Mouse (Mus musculus) lung, postnatal 0 days (tissue): ENCODE data around the gene Ttc30a1. TPM values are rescaled to one million over a fixed set of nuclear protein-coding genes. Genes with fewer than 3 reads are reported as not detected.
A peak's percentile ranks its signal among the peaks of the same experiment; 100 is the strongest.
"Not testable (repeated sequence)": the region's sequence is repeated elsewhere in the genome, so short reads cannot be mapped to it uniquely, and the experiment has no call there.

Experiments used
- ATAC-seq: fragments of 200-750 bp; cut with Nextera tagmentation; 2 replicates; pipeline ENCODE4 v1.8.0; 2017; ENCODE audit warnings: moderate library complexity
- DNase-seq: peaks from one replicate; pipeline ENCODE4 v3.0.0-alpha.2; 2016; ENCODE audit warnings: low spot score
- H3K27ac ChIP-seq: fragments of 300-500 bp; sonication (generic); 2 replicates; pipeline ENCODE4 v1.5.1; 2014; ENCODE audit warnings: antibody characterized with exemption, mild to moderate bottlenecking, low read length, mixed read lengths
- H3K27me3 ChIP-seq: fragments of 300-500 bp; sonication (generic); replicated peaks from 2 replicates; pipeline ENCODE4 v1.6.1; 2014; ENCODE audit warnings: low read length, mixed read lengths; ENCODE audit not compliant: insufficient read depth
- H3K36me3 ChIP-seq: fragments of 300-500 bp; sonication (generic); 2 replicates; pipeline ENCODE4 v1.6.1; 2014; ENCODE audit warnings: low read length, mixed read lengths; ENCODE audit not compliant: insufficient read depth
- H3K4me1 ChIP-seq: fragments of 300-500 bp; sonication (generic); 2 replicates; pipeline ENCODE4 v1.6.1; 2014; ENCODE audit warnings: antibody characterized with exemption, low read depth, low read length, mixed read lengths; ENCODE audit not compliant: insufficient read depth
- H3K4me2 ChIP-seq: fragments of 300-500 bp; sonication (generic); replicated peaks from 2 replicates; pipeline ENCODE4 v1.6.1; 2014; ENCODE audit warnings: low read depth, mild to moderate bottlenecking, low read length, moderate library complexity, mixed read lengths
- H3K4me3 ChIP-seq: fragments of 300-500 bp; sonication (generic); 2 replicates; pipeline ENCODE4 v1.5.1; 2014; ENCODE audit warnings: low read depth, low read length
- H3K9ac ChIP-seq: fragments of 300-500 bp; sonication (generic); replicated peaks from 2 replicates; pipeline ENCODE4 v1.6.1; 2014; ENCODE audit warnings: low read depth, mild to moderate bottlenecking
- H3K9me3 ChIP-seq: fragments of 300-500 bp; sonication (generic); 2 replicates; pipeline ENCODE4 v1.6.1; 2016; ENCODE audit warnings: low read length, mixed read lengths
- CTCF ChIP-seq: IDR thresholded peaks from 2 replicates; pipeline ENCODE4 v1.5.1; 2016; ENCODE audit warnings: antibody characterized with exemption, mild to moderate bottlenecking
- EP300 ChIP-seq: IDR thresholded peaks from 2 replicates; pipeline ENCODE4 v1.6.1; 2016; ENCODE audit warnings: antibody characterized with exemption, mild to moderate bottlenecking, control low read depth
- WGBS: fragments of 180-500 bp; shearing (Covaris S2); extraction: QIAGEN DNeasy Blood & Tissue Kit; methylation state at CpG from one replicate; pipeline ENCODE4 v1.1.7; 2014; 5-methylcytosine and 5-hydroxymethylcytosine counted together
- polyA plus RNA-seq: library from polyadenylated mRNA; unstranded; fragments of >200 nt; fragmentation: Nextera tagmentation; extraction: Ambion mirVana; gene quantifications from 2 replicates; pipeline ENCODE4 v1.2.1, GENCODE M21; 2015

Gene Ttc30a1
- polyA plus RNA-seq, 1 experiment from 2014 or later = 2.8 TPM

DNA sequence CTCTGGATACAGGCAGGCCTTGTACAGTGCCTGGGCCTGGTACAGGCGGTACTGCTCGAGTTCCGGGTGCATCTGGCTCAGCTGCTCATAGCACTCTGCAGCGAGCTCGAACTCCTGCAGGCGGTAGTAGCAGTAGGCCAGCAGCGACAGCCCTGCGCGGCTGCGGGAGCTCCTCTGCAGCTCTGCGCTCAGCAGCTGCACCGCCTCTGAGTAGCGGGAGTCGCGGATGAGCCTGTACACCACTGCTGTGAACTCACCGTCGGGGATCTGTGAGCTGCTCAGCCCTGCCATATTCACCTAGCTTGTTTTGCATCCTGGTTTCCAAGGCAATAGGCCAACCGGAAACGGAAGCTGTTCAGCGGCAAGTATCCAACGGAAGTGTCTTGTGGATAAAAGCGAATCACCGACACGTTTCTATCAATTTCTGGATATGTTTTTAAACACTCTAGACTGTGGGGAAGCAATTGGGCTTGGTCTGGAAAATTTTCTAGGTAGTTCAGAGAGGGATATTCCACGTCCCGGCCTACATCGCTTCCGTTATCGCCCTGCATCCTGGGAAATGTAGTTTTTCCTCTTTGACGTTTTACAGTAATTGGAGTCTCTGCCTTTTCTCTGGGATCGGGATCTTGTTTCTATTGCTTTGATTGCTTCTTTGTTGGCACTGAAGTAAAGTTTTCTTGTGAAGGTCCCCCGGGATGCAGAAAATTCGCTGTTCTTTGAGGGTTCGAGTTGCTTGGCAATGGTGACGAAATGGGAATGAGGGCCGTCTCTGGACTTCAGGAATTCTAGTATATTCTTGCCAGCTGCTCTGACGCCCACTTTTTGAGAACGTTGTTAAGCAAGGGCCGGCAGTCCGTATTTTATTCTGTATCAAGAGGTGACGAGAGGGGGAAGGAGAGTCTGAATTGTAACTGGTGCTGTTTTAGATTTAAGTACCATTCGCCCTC, 43.4 kb downstream of the Ttc30a1 start, which contains the start of gene Ttc30b:
TSS of gene Ttc30b (minus strand) at position 469 of the 947 bp plus-strand sequence.
- H3K9ac ChIP-seq = peak within 1 kb of the TSS; percentile 27
- ATAC-seq (peak; percentile 90), DNase-seq (peak; percentile 89)
- no peaks in the 10 kb centered on the region for H3K4me1 ChIP-seq
- H3K27me3 ChIP-seq = no peaks in the 10 kb centered on the region
- H3K27ac ChIP-seq = peak within 1 kb of the TSS; percentile 74
- TF ChIP-seq EP300 (peak; percentile 85), CTCF (no peak)
- peak within 1 kb of the TSS; percentile 58 for H3K4me2 ChIP-seq
- no peaks in the 10 kb centered on the region for H3K36me3 ChIP-seq
- H3K4me3 ChIP-seq = peak within 1 kb of the TSS; percentile 47
- no peaks in the 10 kb centered on the region for H3K9me3 ChIP-seq
- 3% methylated on average over 36 of the region's 42 CpGs for WGBS

DNA sequence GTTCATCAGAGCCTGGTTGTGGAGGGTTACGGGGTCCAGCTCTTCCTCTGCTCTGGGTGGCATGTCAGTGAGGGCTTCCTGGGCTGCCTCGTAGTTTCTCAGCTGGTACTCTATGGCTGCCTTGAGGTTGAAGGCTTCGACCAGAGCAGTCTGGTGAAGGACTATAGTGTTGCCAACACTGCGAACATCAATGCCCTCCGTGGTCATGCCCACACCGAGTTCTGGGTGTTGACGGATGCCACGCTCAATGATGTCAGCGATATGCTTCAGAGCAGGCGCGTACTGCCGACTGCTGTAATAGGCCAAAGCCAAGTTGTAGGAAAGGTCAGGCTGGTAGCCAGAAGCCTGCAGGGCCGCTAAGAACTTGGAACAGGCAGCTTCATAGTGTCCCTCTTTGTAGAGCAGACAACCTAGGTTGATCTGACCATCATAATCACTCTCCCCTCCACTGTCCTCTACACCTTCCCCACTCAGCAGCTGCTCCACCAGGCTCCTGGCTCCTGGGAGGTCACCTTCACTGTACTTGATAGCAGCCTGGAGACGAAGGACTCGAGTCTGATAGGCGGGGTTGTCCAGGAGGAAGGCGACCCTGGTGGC, 44.1 kb downstream of the Ttc30a1 start:
- Histone ChIP-seq H3K4me2 (peak overlapping the region; percentile 58), H3K4me3 (peak overlapping the region; percentile 47), H3K9ac (peak overlapping the region; percentile 27)
- not testable (repeated sequence) for DNase-seq, H3K27me3 ChIP-seq, H3K27ac ChIP-seq, H3K36me3 ChIP-seq, ATAC-seq, H3K4me1 ChIP-seq, H3K9me3 ChIP-seq
- WGBS = 75% methylated on average over 12 of the region's 17 CpGs

DNA sequence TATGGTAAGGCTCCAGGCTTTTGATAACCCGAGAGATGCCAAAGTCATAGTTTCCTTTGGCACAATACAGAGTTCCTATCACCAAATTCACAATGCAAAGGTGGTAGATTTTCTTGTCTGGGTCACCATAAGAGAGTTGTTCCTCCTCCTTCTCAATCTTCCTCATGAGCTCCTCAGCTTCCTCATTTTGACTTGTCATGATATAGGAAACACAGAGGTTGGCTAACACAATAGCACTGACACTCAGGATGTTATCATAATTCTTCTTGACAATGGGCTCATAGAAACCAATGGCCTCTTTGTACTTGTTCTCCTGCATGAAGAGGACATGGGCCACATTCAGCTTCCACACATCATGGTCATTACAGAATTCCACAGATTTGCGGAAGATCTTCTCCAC, 45.1 kb downstream of the Ttc30a1 start:
- not testable (repeated sequence) for H3K27me3 ChIP-seq, H3K9ac ChIP-seq, H3K4me2 ChIP-seq, H3K9me3 ChIP-seq, ATAC-seq, H3K4me3 ChIP-seq, H3K36me3 ChIP-seq, H3K27ac ChIP-seq, DNase-seq, H3K4me1 ChIP-seq
- 72% methylated on average over 2 of the region's 2 CpGs for WGBS

DNA sequence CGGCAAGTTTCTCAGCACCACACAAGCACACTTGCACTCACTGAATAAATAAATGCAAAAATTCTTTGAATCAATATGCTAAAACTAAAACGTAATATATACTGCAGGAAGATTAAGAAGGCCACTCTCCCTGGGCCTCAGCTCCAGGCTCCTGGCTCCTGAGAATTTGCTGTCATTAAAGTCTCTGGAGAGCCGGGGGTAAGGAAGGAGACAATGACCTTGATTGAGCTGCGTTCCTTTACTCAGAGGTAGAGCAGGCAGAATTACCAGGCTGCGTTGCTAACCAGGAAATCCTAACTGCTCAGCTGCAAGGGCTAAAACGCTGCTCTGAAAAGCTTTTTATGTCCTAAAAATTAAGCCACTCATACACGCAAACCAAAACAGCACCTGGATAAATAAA, 48.2 kb downstream of the Ttc30a1 start:
- H3K27ac ChIP-seq = no peak overlapping the region
- no peaks in the 10 kb centered on the region for H3K4me1 ChIP-seq
- H3K4me3 ChIP-seq = no peak overlapping the region
- ATAC-seq = no peak
- no peak for TF ChIP-seq CTCF
- no peak for TF ChIP-seq EP300
- H3K4me2 ChIP-seq = no peak overlapping the region
- no peaks in the 10 kb centered on the region for H3K9me3 ChIP-seq
- H3K9ac ChIP-seq = no peak overlapping the region
- no peak for DNase-seq
- H3K27me3 ChIP-seq = no peaks in the 10 kb centered on the region
- 32% methylated on average over 7 of the region's 7 CpGs for WGBS
- H3K36me3 ChIP-seq = peaks cover 12% of the 10 kb centered on the region; the same call in 1 of the 2 replicates

DNA sequence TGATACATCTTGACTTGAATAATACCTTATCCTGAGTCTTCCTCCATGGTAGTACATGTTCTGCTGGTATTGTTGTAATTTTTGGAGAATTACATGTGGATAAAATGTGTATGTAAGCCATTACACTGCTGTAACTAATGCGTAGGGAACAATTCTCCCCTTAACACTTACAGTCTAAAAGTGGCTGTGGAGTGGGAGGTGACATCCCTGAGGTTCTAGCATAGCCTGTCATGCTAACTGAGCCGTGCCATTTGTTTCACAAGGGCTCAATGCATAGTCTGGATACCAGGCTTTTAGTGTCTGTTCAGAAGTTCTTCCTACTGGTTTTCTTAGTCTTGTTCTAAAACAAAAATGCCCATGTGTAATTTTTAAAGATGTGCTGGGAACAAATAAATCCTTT, 50.8 kb downstream of the Ttc30a1 start:
- no peak for DNase-seq
- TF ChIP-seq EP300 = no peak
- no peak for TF ChIP-seq CTCF
- Histone ChIP-seq H3K4me2 (no peak overlapping the region), H3K9me3 (no peaks in the 10 kb centered on the region), H3K27me3 (no peaks in the 10 kb centered on the region), H3K9ac (no peak overlapping the region), H3K4me3 (no peak overlapping the region), H3K4me1 (no peaks in the 10 kb centered on the region), H3K36me3 (peaks cover 17% of the 10 kb centered on the region; the same call in 1 of the 2 replicates), H3K27ac (no peak overlapping the region)
- no peak for ATAC-seq
- 86% methylated on average over 2 of the region's 2 CpGs for WGBS

DNA sequence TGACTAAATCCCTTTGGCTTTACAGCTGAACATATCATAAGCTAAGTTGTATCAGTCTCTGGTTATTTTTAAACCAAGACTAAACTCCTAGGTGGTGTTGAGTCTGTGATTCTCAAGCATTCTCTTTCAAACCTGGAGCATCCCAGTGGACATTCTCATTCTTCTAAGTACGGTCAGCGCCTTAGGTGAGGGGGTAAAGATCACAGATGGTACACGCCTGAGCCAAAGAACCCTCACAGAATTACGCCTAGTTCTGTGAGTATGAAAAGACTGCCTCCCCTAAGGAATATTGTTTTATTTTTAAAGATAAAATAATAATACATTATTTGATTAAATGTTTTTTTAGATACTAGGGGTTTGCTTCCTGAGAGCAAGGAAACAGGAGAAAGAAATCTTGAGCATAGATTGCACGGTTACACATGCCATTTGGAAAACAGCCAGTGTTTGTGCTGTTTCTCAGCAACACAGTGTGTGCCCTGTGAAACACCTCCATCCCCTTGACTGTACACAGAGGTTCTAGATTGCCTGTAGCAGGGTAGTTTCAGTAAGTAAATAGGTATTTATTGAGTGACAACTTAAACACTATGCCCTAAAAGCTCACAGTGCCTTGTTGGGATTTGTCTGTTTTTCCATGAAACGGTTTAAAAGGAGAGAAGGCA, 51.9 kb downstream of the Ttc30a1 start:
- 86% methylated on average over 6 of the region's 6 CpGs for WGBS
- Histone ChIP-seq H3K4me3 (no peak overlapping the region), H3K9ac (no peak overlapping the region), H3K27me3 (no peaks in the 10 kb centered on the region), H3K36me3 (peaks cover 17% of the 10 kb centered on the region; the same call in 1 of the 2 replicates), H3K4me1 (no peaks in the 10 kb centered on the region), H3K4me2 (no peak overlapping the region), H3K27ac (no peak overlapping the region), H3K9me3 (no peaks in the 10 kb centered on the region)
- TF ChIP-seq CTCF (no peak), EP300 (no peak)
- ATAC-seq (no peak), DNase-seq (no peak)
